Mouse (Mus musculus): ENCODE data around the gene Wasf3.

- TF ChIP-seq CTCF (IDR thresholded peaks at IDR 0.05) = no peak
- TF ChIP-seq EP300 (IDR thresholded peaks at IDR 0.05; ENCODE audit: insufficient read depth, low read depth, low read length) = no peak
Observed at GRCm38 (mm10) chr5:146414611-146415010, 29.8 kb downstream of the Wasf3 start.

All from heart, adult 2 months (tissue).